19 mouse cellular contexts compared by ENCODE assay signal in the genomic region with DNA sequence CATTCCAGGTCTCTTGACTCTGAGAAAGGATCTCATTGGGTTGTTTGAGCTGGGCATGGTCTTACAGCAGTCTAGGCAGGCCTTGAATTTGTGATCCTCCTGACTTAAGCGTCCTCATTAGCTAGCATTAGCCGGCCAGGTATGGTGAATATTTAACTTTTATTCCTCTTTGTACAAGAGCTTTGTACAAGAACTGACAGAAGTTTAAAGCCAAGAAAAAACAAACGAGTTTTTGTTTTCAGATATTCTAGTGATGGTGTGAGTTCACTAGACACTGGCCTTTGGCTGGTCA. TPM values are rescaled to one million over a fixed set of nuclear protein-coding genes. Genes with fewer than 3 reads are reported as not detected.
A peak's percentile ranks its signal among the peaks of the same experiment; 100 is the strongest.
DNase-seq lines count a peak whose midpoint lies in the region; ATAC-seq and TF ChIP-seq lines count a peak whose summit lies in the region.
"Had no signal": no experiment of that assay in that cellular context is flagged by ENCODE, and none has a peak within 500 bp of the region (broad histone marks: within the 10 kb centered on the region; RNA-seq: fewer than 3 reads in every experiment).

No protein-coding gene starts in this region.

- H3K36me3 ChIP-seq in kidney, embryonic 15.5 days, result peaks cover 6% of the 10 kb centered on the region; the same call in 1 of the 2 replicates
- no peaks in the 10 kb centered on the region for H3K36me3 ChIP-seq in intestine, embryonic 14.5 days (ENCODE audit: control insufficient read depth, insufficient read depth, low read length)
- no peaks in the 10 kb centered on the region for H3K36me3 ChIP-seq in intestine, postnatal 0 days (ENCODE audit: control insufficient read depth, insufficient read depth)
- no peaks in the 10 kb centered on the region for H3K36me3 ChIP-seq in midbrain, embryonic 10.5 days
- H3K36me3 ChIP-seq: embryonic facial prominence, embryonic 15.5 days; heart, embryonic 12.5 days; hindbrain, embryonic 10.5 days had no signal

- TF ChIP-seq CTCF in intestine, postnatal 0 days (IDR thresholded peaks at IDR 0.05; ENCODE audit: low read depth), result no peak

- H3K4me1 ChIP-seq in kidney, embryonic 15.5 days, result peaks cover 9% of the 10 kb centered on the region
- H3K4me1 ChIP-seq in intestine, embryonic 14.5 days (replicated peaks; ENCODE audit: control insufficient read depth, insufficient read depth, low read length), result peaks cover 15% of the 10 kb centered on the region
- H3K4me1 ChIP-seq in intestine, postnatal 0 days (replicated peaks; ENCODE audit: control insufficient read depth, insufficient read depth, low read length), result peaks cover 13% of the 10 kb centered on the region; the same call in 1 of the 2 replicates
- H3K4me1 ChIP-seq in midbrain, embryonic 10.5 days, result peaks cover 18% of the 10 kb centered on the region
- H3K4me1 ChIP-seq: embryonic facial prominence, embryonic 15.5 days had no signal

- peak; percentile 25 to 53 for DNase-seq in kidney, postnatal 36 days
- no peak for DNase-seq in intestine, embryonic 14.5 days (ENCODE audit: low spot score)
- no peak for DNase-seq in midbrain, embryonic 10.5 days (ENCODE audit: low spot score)
- DNase-seq in right cerebral cortex, postnatal 14 days, result no peak
- DNase-seq: adrenal gland, adult 2 months; adrenal gland, postnatal 25 days; cerebellum, adult 2 months; cerebellum, postnatal 10 days; embryo, embryonic 11 days; gastrocnemius, adult 2 months; gastrocnemius, postnatal 25 days had no signal

- ATAC-seq in kidney, embryonic 15.5 days (replicated peaks; ENCODE audit: low FRiP score), result no peak
- peak; percentile 68; the same call in 1 of the 2 replicates for ATAC-seq in intestine, embryonic 14.5 days (replicated peaks; ENCODE audit: low FRiP score, low TSS enrichment, low read depth)
- ATAC-seq in intestine, postnatal 0 days, result peak; percentile 54
- ATAC-seq: forebrain, embryonic 14.5 days had no signal

- 73% methylated on average over 3 of the region's 3 CpGs for WGBS in kidney, embryonic 15.5 days
- 72% methylated on average over 3 of the region's 3 CpGs for WGBS in intestine, embryonic 14.5 days
- 38% methylated on average over 3 of the region's 3 CpGs for WGBS in intestine, postnatal 0 days
- 90% methylated on average over 3 of the region's 3 CpGs for WGBS in midbrain, embryonic 10.5 days

- H3K9me3 ChIP-seq in kidney, embryonic 15.5 days (replicated peaks), result no peaks in the 10 kb centered on the region
- H3K9me3 ChIP-seq in intestine, embryonic 14.5 days (ENCODE audit: control insufficient read depth, low read length), result no peaks in the 10 kb centered on the region
- no peaks in the 10 kb centered on the region for H3K9me3 ChIP-seq in intestine, postnatal 0 days (ENCODE audit: control insufficient read depth)
- 0 out of 2 replicates have a peak, but pooled peaks cover 1% of the 10 kb centered on the region for H3K9me3 ChIP-seq in midbrain, embryonic 10.5 days (replicated peaks)
- H3K9me3 ChIP-seq: embryonic facial prominence, embryonic 15.5 days; forebrain, embryonic 10.5 days; heart, embryonic 12.5 days; hindbrain, embryonic 10.5 days had no signal

- H3K4me2 ChIP-seq in kidney, embryonic 15.5 days, result no peak overlapping the region
- no peak overlapping the region for H3K4me2 ChIP-seq in intestine, embryonic 14.5 days (ENCODE audit: low read length)
- peak overlapping the region; percentile 44; the same call in 1 of the 2 replicates for H3K4me2 ChIP-seq in intestine, postnatal 0 days (replicated peaks; ENCODE audit: low read depth)
- H3K4me2 ChIP-seq: embryonic facial prominence, embryonic 15.5 days; heart, embryonic 12.5 days had no signal

- no peak overlapping the region for H3K9ac ChIP-seq in kidney, embryonic 15.5 days
- H3K9ac ChIP-seq in intestine, embryonic 14.5 days (ENCODE audit: low read length), result no peak overlapping the region
- H3K9ac ChIP-seq in intestine, postnatal 0 days (ENCODE audit: low read depth, low read length), result no peak overlapping the region
- H3K9ac ChIP-seq: embryonic facial prominence, embryonic 15.5 days; heart, embryonic 12.5 days had no signal

- H3K4me3 ChIP-seq in kidney, embryonic 15.5 days (replicated peaks), result no peak overlapping the region
- no peak overlapping the region for H3K4me3 ChIP-seq in intestine, embryonic 14.5 days (ENCODE audit: low read depth, low read length)
- no peak overlapping the region for H3K4me3 ChIP-seq in intestine, postnatal 0 days (ENCODE audit: low read depth, low read length)
- no peak overlapping the region for H3K4me3 ChIP-seq in midbrain, embryonic 10.5 days
- H3K4me3 ChIP-seq: embryonic facial prominence, embryonic 15.5 days; erythroblast, embryonic 14.5 days; forebrain, embryonic 10.5 days; gastrocnemius, adult 2 months; heart, embryonic 12.5 days; hindbrain, embryonic 10.5 days had no signal

- no peaks in the 10 kb centered on the region for H3K27me3 ChIP-seq in kidney, embryonic 15.5 days
- H3K27me3 ChIP-seq in intestine, embryonic 14.5 days (replicated peaks; ENCODE audit: control insufficient read depth, insufficient read depth, low read length), result no peaks in the 10 kb centered on the region
- H3K27me3 ChIP-seq in intestine, postnatal 0 days (replicated peaks; ENCODE audit: control insufficient read depth, insufficient read depth, low read length), result no peaks in the 10 kb centered on the region
- no peaks in the 10 kb centered on the region for H3K27me3 ChIP-seq in midbrain, embryonic 10.5 days (ENCODE audit: low read depth, poor library complexity, severe bottlenecking)
- H3K27me3 ChIP-seq: embryonic facial prominence, embryonic 15.5 days; heart, embryonic 12.5 days had no signal

- no peak overlapping the region for H3K27ac ChIP-seq in kidney, embryonic 15.5 days
- peak overlapping the region; percentile 39; the same call in 1 of the 2 replicates for H3K27ac ChIP-seq in intestine, embryonic 14.5 days (ENCODE audit: low read depth)
- H3K27ac ChIP-seq in intestine, postnatal 0 days (ENCODE audit: low read depth, low read length), result peak overlapping the region; percentile 54; the same call in 1 of the 2 replicates
- H3K27ac ChIP-seq in midbrain, embryonic 10.5 days (replicated peaks), result no peak overlapping the region
- H3K27ac ChIP-seq: embryonic facial prominence, embryonic 15.5 days; forebrain, embryonic 10.5 days; hindbrain, embryonic 10.5 days had no signal

RNA-seq across cellular contexts. Expression of a gene that starts 24.2 kb away (rescaled TPM):
- polyA plus RNA-seq in kidney, embryonic 15.5 days (2015; fragmentation: Nextera tagmentation; extraction: Ambion mirVana), result 8.8 and 10.2 TPM in 2 replicates
- 18.2 and 23.6 TPM in 2 replicates for polyA plus RNA-seq in intestine, embryonic 14.5 days (2014; fragmentation: Nextera tagmentation; extraction: Ambion mirVana)
- polyA plus RNA-seq in intestine, postnatal 0 days (2015; fragmentation: Nextera tagmentation; extraction: Ambion mirVana), result 11.0 and 12.4 TPM in 2 replicates
- 7.9 and 9.5 TPM in 2 replicates for polyA plus RNA-seq in midbrain, embryonic 10.5 days (2016; fragmentation: Nextera tagmentation; extraction: Ambion mirVana)

Comparison
In these comparisons a context has a peak if more than half of its experiments do, and no peak if none do; other contexts are left out.
1. DNase-seq: peak in kidney, postnatal 36 days (2 of 2); none in intestine, embryonic 14.5 days (single experiment), midbrain, embryonic 10.5 days (single experiment) and right cerebral cortex, postnatal 14 days (single experiment).
2. H3K27ac ChIP-seq: peak in intestine, embryonic 14.5 days (single experiment) and intestine, postnatal 0 days (single experiment); none in kidney, embryonic 15.5 days (single experiment) and midbrain, embryonic 10.5 days (single experiment).